Mouse (Mus musculus) right cerebral cortex, adult 2 months (tissue): ENCODE results near the gene Tcf7l1.
"Not testable (repeated sequence)": the region's sequence is repeated elsewhere in the genome, so short reads cannot be mapped to it uniquely, and the experiment has no call there.

Source experiments
- DNase-seq, 2 experiments: peaks; one replicate each; pipeline ENCODE4 v3.0.0; 2021 to 2022; ENCODE audit warnings: low spot score in 2 of 2

Gene Tcf7l1

DNA sequence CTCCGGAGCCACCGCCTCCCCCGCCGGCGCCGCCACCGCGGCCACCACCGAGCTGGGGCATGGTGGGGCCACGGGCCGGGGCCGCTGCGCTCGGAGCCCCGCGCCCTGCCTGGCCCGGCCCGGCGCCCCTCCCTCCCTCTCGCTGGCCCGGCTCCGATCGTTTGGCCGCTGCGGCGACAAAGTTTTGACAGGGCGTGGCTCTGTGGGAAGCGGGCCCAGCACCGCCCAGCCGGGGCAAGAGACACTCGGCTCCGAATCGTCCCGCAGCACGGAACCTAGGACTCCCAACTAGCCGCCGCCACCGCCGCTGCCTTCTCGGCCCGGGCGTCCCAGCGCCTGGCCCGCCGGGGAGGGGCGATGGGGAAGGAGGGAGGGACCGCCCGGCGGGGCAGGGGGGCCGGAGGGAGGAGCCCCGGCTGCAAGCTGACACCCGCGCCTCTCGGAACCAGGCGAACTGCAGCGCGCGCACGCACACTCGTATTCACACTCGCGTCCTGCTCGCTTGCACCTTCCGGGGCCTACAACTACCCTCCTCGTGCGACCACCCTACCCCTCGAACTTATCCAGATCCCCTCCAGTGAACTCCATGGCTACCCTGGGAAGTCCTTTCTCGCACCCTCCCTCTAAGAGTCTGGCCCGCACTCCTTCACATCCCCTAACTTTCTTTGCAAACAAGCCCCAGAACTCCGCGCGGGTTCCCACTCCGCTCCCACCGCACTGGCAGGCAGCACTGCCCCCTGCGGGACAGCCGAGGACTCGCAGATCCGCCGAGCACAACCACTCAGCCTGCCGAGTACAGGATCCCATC, at the start of gene Tcf7l1:
Tcf7l1 (minus strand) TSS at position 363 of the 808 bp plus-strand sequence.
- peak; percentile 88 to 93 for DNase-seq

DNA sequence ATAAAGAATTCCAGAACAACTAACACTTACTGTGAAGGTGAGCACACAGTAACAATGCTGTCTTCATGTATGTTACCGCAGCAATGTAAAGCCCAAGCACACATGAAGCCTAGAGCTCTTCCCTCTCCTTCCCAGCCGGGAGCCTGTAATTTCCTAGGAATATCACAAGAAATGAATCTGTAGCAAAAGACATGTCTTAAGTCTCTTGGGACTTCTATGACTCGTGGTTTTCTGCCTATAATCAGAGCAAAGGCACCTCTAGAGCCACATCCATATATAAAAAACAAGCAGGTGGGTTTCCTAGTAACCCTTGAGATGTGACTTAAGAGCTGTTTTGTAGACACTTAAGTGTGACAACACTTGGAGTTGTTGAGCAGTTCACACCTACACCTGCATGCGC, 48.7 kb upstream of the Tcf7l1 start:
- DNase-seq: no peak

- DNase-seq: no peak
These were observed 45.5 kb upstream of the Tcf7l1 start for GRCm38 (mm10) chr6:72834518-72834917.

DNA sequence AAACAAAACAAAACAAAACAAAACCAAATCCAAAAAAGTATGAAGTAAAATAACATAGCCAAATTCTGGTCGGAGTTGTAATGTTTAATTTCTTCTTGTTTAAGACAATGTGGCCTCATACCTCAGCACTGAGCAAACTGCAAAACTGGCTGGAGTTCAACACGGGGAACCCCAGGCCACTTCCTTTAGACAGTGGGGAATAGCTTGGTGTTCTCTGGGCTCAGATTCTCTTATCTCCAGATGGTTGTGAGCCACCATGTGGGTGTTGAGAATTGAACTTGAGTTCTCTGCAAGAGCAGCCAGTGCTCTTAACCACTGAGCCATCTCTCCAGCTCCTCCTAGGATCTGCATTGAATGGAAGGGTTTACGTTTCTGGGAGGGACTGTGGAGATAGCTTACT, 42.8 kb upstream of the Tcf7l1 start:
- no peak for DNase-seq

- peak; percentile 64 to 72 for DNase-seq
These were observed 42.2 kb upstream of the Tcf7l1 start for GRCm38 (mm10) chr6:72831276-72831675.

DNA sequence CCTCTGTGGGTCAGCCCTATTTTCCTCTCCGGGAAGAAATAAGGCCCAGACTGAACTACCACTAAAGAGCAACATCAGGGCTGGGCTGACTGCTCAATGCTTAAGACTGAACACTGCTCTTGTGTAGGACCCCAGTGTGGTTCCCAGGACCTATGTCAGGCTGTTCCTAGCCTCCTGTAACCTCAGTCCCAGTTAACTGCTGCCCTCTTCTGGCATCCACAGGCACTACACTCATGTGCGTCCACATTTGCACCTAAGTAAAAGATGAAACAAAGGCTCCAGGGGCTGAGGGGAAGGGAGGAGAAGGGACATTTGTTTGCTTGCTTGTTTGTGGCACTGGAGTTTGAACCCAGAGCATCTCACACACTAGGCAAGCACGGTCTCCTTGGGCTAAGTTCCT, 39.8 kb upstream of the Tcf7l1 start:
- DNase-seq: no peak

DNA sequence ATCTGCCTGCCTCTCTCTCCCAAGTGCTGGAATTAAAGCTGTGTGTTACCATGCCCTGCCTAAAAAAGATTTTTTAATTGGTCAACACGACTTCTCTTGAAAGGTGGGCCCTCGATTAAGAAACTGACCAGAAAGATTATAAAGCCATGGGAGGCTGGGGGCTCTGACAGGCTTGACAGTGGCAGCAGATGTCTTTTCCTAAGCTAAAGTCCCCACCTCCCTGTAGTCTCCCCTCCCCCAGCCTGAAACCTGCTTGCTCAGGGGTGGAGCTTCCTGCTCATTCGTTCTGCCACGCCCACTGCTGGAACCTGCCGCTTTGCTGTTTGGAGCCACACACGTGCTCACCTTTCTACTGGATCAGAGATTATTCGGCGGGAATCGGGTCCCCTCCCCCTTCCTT, 39.0 kb upstream of the Tcf7l1 start:
- not testable (repeated sequence) for DNase-seq

GRCm38 (mm10) chr6:72825762-72826161, 36.7 kb upstream of the Tcf7l1 start:
- no peak for DNase-seq

- no peak for DNase-seq
These were observed 36.1 kb upstream of the Tcf7l1 start for GRCm38 (mm10) chr6:72824971-72825737.

- DNase-seq: no peak
These were observed 24.4 kb upstream of the Tcf7l1 start for GRCm38 (mm10) chr6:72813456-72813855.

DNA sequence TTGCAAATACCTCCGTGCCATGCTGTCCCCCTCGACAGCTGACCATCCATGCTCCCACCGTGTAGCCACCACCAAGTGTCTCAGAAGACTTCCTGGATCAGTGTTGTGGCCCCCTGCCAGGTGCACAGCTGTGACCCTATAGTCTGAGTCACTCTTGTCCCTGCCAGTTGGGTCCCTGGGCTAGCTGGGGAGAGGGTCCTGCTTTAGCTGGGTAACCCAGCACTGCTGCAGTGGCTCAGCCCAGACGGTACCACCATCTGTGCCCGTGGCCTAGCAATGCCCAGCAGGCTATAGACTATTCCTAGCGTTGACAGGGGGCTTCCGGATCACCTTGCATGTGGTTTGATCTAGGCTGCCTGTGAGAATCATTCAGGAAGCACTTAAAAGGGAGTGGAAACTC, 21.2 kb upstream of the Tcf7l1 start:
- no peak for DNase-seq

GRCm38 (mm10) chr6:72809522-72810149, 20.6 kb upstream of the Tcf7l1 start:
- DNase-seq: no peak

- no peak for DNase-seq
These were observed 19.3 kb upstream of the Tcf7l1 start for GRCm38 (mm10) chr6:72808342-72808741.

GRCm38 (mm10) chr6:72803669-72804068, 14.6 kb upstream of the Tcf7l1 start:
- no peak for DNase-seq

DNA sequence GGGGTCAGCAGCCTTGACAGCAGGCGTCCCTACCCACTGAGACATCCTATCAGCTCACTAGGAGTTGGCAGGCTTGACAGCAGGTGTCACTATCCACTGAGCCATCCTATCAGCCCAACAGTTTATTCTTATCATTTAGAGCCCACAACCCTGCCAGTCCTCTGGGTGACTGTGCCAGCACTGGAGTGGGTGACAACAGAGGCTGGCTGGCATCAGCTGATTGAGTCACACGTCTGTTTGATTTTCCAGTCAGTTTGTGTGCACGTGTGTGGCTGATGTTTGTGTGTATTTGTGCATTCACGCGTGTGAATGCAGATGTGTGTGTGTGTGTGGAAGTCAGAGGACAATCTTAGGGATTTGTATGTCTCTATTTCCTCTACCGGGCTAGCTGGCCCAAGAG, 13.1 kb upstream of the Tcf7l1 start:
- no peak for DNase-seq

- DNase-seq: no peak
These were observed 11.6 kb upstream of the Tcf7l1 start for GRCm38 (mm10) chr6:72800641-72801040.

DNA sequence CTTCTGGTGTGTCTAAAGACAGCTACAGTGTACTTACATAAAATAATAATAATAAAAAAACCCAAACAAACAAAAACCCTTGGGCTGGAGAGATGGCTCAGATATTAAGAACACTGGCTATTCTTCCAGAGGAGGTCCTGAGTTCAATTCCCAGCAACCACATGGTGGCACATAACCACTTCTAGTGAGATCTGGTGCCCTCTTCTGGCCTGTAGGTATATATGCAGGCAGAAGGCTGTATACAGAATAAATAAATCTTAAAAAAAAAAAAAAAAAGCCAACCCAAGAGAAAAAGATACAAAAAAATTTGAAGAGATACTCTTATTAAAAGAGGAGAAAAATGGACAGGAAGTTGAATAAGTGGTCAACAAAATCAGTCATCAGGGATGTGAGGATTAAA, 8.7 kb upstream of the Tcf7l1 start:
- DNase-seq: no peak

DNA sequence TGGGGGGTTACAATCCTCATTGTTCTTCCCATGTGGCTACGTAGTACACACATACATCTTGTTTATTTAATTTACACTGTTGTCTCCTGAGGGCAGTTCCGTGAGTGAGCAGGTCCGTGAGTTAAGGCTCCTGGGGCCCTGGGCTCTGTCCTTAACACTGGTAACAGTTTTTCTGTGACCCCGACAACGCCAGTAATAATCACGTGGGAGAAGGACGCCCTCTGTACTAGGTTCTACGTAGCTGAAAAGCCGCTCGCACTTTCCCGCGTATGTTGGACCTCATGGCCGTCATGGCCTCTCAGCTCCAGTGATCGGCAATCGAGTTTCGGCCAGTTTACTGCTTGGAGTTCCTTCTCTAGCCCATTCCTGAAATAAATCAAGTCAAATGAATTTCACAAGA, 6.4 kb upstream of the Tcf7l1 start:
- DNase-seq: no peak

- no peak for DNase-seq
These were observed 5.8 kb upstream of the Tcf7l1 start for GRCm38 (mm10) chr6:72794870-72795269.

GRCm38 (mm10) chr6:72792641-72793040, 3.6 kb upstream of the Tcf7l1 start:
- no peak for DNase-seq

DNA sequence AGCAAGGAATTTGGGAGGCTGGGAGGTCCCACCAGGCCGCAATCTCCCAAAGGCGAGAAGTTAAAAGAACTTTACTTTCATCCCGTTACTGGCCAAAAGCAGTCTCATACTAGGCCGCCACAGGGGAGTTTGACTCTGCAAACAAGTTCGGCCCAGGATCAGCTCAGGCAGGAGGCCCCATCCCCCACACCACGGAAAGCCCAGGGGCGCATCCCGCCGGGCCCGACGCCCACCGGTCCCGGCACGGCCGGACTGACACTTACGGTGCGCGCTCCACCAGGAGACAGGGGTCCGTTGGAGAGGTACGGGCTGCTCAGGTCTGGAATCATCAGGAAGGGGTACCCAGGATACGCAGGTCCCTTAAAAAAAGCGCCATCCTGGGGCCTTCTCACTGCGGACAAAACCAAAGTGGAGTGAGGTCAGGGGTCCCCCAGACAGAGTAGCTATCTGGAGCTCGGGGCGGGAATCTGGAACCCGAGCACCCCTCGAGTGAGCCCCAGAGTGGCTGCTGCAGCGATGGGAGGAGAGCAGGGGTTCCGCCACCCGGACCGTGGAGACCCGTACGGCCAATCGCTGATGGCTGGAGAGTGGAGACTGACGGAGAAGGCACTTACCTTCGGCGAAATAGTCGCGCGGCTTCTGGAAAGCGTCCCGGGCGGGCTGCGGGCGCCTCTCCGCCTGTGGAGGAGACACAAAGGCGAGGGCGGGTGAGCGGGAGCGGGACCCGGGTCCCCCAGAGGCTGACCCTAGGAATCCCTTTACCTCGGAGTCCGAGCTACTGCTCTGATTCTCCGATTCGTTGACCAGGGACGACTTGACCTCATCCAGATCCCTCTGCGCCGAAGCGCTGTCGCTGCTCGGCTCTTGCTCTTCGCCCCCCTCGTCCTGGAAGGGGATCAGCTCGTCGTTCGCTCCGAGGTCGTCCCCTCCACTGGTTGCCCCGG, 834 bp downstream of the Tcf7l1 start:
- peak; percentile 5 to 15 for DNase-seq
